Mouse (Mus musculus): ENCODE data around the gene Gm16867.

Gm16867 gene

GRCm38 (mm10) chr14:69457691-69458090 lies 45.5 kb downstream of the Gm16867 start:
- WGBS: no CpG with 5 or more reads among the region's 5 CpGs

GRCm38 (mm10) chr14:69454640-69455039 lies 48.5 kb downstream of the Gm16867 start:
- no CpG with 5 or more reads among the region's 9 CpGs for WGBS

GRCm38 (mm10) chr14:69448845-69449244 lies 54.3 kb downstream of the Gm16867 start:
- no CpG with 5 or more reads among the region's 10 CpGs for WGBS

- WGBS: no CpG with 5 or more reads among the region's 1 CpGs
These were observed 56.2 kb downstream of the Gm16867 start for GRCm38 (mm10) chr14:69447006-69447405.

GRCm38 (mm10) chr14:69443092-69443692 lies 60.0 kb downstream of the Gm16867 start:
- no CpG with 5 or more reads among the region's 7 CpGs for WGBS

GRCm38 (mm10) chr14:69440955-69441354 lies 62.2 kb downstream of the Gm16867 start:
- WGBS: no CpG with 5 or more reads among the region's 7 CpGs

GRCm38 (mm10) chr14:69438678-69439214 lies 64.4 kb downstream of the Gm16867 start:
- no CpG with 5 or more reads among the region's 7 CpGs for WGBS

- WGBS: no CpG with 5 or more reads among the region's 7 CpGs
These were observed 82.2 kb downstream of the Gm16867 start for GRCm38 (mm10) chr14:69421003-69421402.

GRCm38 (mm10) chr14:69417545-69417944 lies 85.6 kb downstream of the Gm16867 start:
- no CpG with 5 or more reads among the region's 7 CpGs for WGBS
